Mouse (Mus musculus): ENCODE measurements around the gene Grhl3.

GRCm38 (mm10) chr4:135599497-135600182 lies 26.2 kb upstream of the Grhl3 start:
- TF ChIP-seq NELFE (IDR thresholded peaks at IDR 0.05; ENCODE audit: low read depth, low read length): no peak
- TF ChIP-seq POLR2A (IDR thresholded peaks at IDR 0.05; ENCODE audit: low read depth, low read length): no peak
- peak in 1 of 2 experiments; percentile 27; a peak in 2 of 4 replicates for TF ChIP-seq CTCF (conservative IDR thresholded peaks at IDR 0.05 in 1 of 2, IDR thresholded peaks at IDR 0.05 in 1 of 2; ENCODE audit: low read depth in 2 of 2, low read length in 2 of 2)
- peak; percentile 11; the same call in 1 of the 2 replicates for TF ChIP-seq USF1 (IDR thresholded peaks at IDR 0.05; ENCODE audit: low read depth, low read length)
- TF ChIP-seq ZNF384 (IDR thresholded peaks at IDR 0.05; ENCODE audit: low read depth, low read length): no peak
- TF ChIP-seq MXI1 (IDR thresholded peaks at IDR 0.05; ENCODE audit: low read depth, low read length): no peak
- TF ChIP-seq EP300 (IDR thresholded peaks at IDR 0.05; ENCODE audit: low read length): no peak
- no peak for TF ChIP-seq TBP (conservative IDR thresholded peaks at IDR 0.05; ENCODE audit: low read depth, low read length)
- TF ChIP-seq BHLHE40 (IDR thresholded peaks at IDR 0.05; ENCODE audit: low read depth, low read length): no peak
- no peak for TF ChIP-seq POLR2AphosphoS2 (IDR thresholded peaks at IDR 0.05; ENCODE audit: low read depth, low read length)
- no peak for TF ChIP-seq MAX (IDR thresholded peaks at IDR 0.05; ENCODE audit: low read length)
- no peak for TF ChIP-seq JUN (IDR thresholded peaks at IDR 0.05; ENCODE audit: insufficient read depth, low read depth, low read length)
- no peak for TF ChIP-seq CHD1 (IDR thresholded peaks at IDR 0.05; ENCODE audit: low read depth, low read length)
- no peak for TF ChIP-seq TCF12 (IDR thresholded peaks at IDR 0.05; ENCODE audit: low read depth, low read length)
